Mouse (Mus musculus) lung, postnatal 10 days (tissue): Measurements from ENCODE around the gene Smarcd1.
A peak's percentile ranks its signal among the peaks of the same experiment; 100 is the strongest.
"Not testable (repeated sequence)": the region's sequence is repeated elsewhere in the genome, so short reads cannot be mapped to it uniquely, and the experiment has no call there.

Experiments used
- DNase-seq: peaks from one replicate; pipeline ENCODE4 v3.0.0; 2021

Smarcd1 gene

DNA sequence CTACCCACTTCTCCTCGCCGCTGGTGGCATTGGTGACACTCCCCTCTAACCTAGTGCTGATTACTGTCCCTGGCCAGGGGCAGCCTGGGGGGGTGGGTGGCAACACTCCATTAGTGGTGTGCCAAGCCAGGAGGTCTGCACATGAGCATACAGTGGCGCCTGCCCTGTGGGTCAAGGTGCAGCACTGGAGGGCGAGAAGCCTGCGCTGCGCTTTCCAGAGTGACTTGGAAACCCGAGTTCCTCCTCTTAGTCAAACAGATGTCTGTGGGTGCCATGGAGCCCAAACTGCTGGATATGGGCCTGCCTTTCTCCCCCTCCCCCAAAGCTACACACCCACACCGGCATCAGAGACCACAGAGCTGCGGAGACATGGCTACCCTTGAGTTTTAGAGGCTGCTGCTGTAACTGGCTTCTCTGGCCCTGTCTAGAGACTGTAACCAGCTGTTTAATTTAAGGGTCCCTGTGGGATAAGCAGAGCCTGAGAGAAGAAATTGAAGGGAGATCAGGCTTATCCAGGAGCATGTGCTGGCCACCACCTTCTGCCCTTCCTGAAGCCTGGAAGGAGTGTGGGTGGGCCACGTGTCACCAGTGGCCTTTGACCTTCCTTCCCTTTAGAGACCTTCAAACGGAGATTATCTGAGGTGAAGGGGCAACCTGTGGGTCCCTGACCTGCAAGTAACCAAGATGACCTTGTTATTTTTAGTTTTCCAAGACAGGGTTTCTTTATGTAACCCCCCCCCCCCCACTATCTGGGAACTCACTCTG is 14.2 kb downstream of the Smarcd1 start:
- DNase-seq: peak; percentile 49

DNA sequence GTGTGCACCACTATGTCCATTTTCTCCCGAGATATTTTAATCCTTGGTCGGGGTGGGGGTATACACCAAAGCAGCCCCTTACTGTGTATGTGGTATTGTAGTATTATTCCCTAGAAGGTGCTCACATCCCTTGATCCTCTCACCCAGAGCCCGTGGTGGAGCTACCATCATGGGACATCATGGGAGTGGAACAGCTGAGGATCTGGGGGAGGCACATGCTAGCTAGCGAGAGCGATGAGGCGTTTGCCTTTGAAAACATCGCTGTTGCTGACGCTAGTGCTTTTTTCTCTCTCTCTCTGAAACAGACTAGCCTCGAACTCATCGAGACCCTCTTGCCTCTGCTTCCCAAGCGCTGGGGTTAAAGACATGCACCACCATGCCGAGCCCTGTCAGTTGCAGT is 14.9 kb downstream of the Smarcd1 start:
- DNase-seq: no peak

DNA sequence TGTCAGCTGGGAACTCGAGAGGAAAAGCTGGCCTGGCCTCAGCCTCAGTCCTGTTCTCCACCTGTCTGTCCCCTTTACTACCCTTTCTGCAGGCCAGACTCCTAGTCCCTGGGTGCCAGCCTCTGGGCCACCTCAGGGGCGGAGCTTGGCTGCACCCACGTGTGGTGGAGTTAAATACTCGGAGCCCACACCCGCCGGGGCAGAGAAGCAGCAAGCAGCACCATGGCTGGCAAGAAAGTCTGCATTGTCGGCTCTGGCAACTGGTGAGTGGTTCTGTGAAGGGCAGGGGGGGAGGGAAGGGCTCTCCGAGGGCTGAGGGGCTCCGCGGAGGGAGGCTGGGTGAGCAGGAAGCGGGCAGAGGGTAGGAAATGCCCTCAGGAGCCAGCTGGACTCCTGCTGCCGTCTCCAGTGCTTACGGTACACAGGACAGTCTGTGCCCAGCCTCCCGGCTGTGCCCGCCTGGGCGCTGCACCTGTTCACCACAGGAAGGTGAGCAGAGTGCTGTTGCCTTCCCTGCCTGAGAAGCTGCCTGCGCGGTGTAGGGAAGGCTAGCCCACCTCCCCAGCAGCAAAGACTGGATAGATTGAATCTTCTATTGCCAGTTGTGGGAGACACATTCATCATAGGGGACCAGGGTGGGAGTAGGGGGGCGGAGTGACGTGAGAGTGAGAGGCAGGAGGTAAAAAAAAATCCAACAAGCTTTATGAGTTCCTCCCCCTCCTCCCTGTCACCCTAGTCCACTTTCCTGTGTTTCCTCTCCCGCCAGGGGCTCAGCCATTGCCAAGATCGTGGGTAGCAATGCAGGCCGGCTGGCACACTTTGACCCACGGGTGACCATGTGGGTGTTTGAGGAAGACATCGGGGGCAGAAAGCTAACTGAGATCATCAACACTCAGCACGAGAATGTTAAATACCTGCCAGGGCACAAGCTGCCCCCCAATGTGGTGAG is 15.7 kb downstream of the Smarcd1 start, which contains the start of gene Gpd1:
Gpd1 (plus strand) TSS at position 130 of the 949 bp plus-strand sequence.
- peak; percentile 61 for DNase-seq

DNA sequence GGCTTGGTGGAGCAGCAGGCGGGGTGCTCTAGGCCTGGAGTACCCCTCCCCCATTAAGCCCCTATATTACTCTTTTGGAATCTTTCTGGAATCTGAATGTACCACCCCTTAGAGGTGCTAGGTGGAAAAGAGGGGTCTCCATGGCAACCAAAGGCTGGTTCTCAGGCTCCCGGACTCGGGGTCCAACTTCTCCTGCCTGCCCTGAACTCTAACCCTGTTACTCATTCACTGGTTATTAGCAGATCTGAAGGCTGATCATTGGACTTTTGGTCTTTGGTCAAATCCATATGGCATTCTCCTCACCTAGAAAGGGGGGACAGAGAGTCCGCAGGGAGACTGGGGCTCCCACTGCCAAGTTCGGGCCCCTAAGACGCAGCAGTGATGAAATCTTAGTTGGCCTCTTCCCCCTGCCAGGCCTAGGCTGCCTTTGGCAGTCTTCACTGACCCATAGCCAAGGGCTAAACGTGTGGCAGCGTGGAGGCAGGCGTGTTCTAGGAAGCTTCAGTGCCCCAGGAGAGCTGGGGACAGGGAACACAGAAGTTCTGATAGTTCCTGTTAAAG is 16.6 kb downstream of the Smarcd1 start:
- DNase-seq: no peak

DNA sequence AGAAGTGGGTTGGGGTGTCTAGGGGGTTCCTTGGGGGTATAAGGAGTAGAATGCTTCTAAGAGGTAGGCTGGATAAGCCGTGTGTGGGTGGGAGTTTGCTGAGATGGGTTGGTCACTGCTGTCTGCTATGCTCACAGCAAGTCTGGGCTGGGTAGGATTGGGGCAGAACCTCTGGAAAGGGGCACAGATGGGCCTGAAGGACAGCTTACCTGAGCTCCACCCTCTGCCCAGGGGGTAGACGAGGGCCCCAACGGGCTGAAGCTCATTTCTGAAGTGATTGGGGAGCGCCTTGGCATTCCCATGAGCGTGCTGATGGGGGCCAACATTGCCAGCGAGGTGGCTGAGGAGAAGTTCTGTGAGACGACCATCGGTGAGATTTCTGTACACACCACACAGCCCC is 17.9 kb downstream of the Smarcd1 start:
- no peak for DNase-seq

DNA sequence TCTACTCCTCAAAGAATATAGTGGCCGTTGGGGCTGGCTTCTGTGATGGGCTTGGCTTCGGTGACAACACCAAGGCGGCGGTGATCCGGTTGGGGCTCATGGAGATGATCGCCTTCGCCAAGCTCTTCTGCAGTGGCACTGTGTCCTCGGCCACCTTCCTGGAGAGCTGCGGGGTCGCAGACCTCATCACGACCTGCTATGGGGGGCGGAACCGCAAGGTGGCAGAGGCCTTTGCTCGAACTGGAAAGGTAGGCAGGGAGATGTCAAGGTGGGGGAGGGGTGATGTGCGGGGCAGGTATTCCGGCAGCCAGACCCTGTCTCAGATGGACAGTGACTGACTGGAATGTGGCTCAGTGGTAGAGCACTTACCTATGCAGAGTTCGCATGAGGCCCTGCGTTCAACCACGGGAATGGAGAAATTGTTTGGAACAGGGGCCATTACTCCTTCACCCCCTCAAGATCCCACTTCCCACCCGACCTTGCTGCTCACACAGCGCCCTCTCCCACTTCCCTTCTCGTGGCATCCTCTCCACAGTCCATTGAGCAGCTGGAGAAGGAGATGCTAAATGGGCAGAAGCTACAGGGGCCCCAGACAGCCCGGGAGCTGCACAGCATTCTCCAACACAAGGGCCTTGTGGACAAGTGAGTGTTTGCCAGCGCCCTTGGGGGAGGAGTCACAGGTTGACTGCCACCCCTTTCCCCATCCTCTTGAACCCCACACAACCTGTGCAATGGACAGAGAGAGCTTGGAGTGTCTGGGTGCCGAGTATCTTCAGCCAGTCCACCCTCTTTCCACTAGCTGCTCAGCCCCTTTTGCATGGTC is 20.2 kb downstream of the Smarcd1 start:
- no peak for DNase-seq

DNA sequence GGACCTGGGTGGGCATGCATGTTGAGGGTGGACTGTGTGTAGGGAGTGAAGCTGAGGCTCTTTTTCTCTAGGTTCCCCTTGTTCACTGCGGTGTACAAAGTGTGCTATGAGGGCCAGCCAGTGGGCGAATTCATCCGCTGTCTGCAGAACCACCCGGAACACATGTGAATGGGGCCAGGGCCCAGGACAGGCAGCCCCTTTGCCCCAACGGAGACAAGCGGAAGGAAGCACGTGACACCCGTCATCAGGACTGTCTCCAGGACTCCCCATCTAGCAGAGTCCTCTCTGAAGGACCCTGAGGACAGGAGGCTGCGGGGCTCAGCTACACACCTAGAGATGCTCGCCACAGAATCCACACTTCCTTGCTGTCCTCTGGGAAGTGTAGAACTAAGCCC is 21.2 kb downstream of the Smarcd1 start:
- DNase-seq: no peak

DNA sequence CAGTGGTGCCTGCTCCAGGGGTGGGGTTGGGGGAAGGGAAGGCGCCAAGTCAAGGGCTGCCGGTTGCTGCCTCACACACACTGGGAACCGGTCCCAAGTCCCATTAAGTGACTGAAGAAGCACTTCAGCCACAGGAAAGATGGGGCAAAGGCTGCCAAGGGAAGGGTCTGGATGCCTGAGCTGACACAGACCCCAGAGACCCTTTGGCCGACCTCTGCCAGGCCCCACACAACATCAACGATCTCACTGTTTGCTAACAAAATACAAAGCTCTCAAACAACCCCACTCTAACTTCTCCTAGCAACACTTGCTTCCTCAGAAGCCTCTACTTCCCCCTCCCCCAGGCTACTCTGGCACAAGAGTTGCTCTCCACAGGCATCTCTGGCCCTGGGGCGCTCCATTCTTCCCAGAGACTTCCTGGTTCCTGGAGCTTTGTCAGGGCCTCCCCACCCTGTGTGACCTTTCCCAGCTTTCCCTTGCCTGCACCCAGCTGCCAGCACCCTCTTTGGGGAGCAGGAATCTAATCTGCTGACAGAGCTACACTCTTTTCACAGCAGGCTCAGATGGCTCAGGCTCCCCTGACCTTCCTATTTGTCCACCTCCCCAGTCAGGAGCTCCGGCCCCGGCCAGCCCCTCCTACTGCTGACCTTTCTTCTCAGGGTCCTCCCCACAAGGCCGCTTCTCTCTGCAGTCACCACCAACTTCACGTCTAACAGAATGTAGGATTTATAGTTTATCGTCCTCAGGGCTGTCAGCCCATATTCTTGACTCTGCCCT is 21.8 kb downstream of the Smarcd1 start:
- DNase-seq: peak; percentile 89

DNA sequence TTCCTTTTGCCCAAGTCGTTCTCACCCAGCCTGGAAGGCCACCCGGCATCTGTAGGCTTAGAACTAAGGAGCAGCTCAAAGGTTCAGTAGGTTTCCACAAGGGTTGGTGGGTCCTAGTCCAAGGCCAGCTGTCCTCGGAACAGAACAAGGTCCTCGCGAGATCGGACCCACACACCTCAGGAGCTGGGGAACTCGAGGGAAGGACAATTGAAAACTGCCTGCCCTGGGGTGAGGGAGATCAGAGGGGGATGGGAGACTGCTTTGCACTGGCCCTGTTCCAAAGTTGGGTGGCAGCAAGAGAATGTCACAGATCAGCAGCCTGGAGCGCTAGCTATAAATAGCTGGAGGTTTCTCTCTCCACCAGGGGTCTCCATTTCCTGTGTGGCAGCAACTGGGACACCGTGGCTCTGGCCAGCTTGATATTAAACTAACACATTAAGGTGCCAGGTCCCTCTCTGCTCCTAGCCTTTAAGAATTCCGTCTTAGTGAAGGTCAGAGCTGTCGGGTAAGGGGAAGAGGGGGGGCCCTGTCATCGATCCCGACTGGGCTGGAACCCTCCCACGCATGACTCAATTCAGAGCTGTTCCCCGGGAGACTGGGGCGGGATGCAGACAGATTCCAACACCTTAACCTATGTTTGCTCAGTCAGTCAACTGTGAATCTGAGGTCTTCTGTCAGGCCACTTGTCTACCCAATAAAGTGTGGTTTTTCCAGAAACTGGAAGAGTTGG is 22.5 kb downstream of the Smarcd1 start:
- peak; percentile 91 for DNase-seq

DNA sequence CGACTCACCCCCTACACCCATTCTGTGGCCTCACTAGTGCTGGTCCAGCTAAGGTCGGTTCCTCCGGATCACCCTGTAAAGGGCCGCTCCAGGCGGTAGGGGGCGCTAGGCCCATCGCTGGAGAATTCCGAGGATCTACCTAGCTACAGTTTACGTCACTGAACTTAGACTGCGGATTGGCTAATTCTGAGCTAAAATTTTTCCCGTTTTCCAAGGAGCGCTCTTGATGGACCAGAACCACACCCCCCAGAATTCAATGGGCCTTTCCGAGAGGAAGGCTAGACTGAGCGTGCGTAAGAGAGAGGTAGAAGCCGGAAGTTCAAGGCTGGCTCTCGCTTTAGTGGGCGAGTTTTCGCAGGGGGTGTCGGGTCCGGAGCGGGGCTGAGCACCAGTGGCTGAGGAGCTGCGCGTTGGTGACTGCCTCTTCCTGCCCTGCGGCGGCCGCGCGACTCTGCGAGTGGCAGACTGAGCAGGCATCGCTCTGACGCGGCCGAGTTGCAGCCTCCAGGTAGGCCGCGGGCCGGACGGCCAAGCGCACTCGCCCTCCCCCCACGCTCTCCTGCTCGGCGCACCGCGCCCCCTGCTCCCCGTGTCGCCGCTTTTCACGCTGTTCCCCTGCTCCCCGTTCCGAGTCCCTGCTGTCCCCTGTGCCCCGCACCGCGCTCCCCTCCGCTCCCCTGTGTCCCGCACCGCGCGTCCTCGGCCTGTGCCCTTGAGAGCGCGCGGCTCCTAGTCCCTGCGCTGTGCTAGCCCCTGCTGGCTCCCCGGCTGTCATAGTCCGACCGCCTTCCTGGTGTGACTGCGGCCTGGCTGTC is 23.6 kb downstream of the Smarcd1 start, which contains the start of gene Cox14:
Cox14 (plus strand) TSS at position 278 of the 815 bp plus-strand sequence.
- peak; percentile 97 for DNase-seq

DNA sequence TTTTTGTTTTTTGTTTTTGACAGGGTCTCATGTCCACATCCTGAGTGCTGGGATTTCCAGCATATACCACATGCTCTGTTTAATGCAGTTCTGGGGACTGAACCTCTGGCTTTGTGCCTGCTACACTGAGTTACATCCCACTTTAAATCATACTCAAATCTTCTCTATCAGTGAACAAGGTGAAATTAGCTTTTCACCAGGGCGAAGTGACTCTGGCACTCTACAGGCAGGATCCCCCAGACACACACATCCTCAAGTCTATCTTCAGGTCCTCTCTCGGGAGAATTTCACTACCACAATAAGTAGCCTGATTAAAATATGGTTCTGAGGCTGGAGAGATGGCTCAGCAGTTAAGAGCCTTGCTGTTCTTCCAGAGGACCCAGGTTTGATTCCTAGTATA is 24.6 kb downstream of the Smarcd1 start:
- no peak for DNase-seq

DNA sequence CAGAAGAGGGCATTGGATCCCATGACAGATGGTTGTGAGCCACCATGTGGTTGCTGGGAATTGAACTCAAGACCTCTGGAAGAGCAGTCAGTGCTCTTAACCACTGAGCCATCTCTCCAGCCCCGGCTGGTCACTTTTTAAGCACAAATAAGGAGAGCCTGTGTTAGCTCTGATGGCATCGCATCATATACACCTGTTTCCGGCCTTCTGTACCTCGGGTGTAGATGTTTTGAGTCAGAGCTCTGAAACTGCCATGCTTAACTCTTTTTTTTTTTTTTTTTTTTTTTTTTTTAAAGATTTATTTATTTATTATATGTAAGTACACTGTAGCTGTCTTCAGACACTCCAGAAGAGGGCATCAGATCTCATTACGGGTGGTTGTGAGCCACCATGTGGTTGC is 25.1 kb downstream of the Smarcd1 start:
- not testable (repeated sequence) for DNase-seq

DNA sequence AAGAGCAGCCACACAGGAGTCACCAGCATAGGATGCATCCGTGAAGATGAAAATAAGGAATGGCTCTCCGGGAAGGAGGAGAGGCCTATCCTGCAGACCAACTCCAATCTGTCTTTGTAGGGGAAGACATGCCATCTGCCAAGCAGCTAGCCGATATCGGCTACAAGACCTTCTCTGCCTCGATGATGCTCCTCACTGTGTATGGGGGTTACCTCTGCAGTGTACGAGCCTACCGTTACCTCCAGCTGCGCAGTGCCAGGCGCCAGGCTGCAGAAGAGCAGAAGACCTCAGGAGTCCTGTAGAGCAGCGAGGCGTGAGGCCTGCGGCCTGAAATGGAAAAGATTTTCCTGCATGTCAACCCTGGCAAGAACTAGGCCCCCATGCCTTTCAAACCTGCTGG is 25.6 kb downstream of the Smarcd1 start:
- DNase-seq: no peak

DNA sequence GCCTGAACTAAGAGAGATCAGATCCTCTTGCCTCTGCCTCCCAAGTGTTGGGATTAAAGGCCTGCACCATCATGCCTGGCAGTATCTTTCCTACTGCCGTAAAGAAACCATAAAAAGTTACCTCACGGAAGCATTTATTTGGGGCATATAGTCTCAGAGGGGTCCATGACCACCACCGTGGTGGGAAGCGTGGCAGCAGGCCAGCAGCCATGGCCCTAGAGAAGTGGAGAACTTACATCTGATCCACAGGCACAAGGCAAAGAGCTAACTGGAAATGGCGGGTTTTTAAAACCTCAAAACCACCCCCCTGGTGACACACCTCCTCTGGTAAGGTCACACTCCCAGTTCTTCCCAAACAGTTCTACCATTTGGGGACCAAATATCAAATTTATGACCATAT is 26.3 kb downstream of the Smarcd1 start:
- DNase-seq: no peak

DNA sequence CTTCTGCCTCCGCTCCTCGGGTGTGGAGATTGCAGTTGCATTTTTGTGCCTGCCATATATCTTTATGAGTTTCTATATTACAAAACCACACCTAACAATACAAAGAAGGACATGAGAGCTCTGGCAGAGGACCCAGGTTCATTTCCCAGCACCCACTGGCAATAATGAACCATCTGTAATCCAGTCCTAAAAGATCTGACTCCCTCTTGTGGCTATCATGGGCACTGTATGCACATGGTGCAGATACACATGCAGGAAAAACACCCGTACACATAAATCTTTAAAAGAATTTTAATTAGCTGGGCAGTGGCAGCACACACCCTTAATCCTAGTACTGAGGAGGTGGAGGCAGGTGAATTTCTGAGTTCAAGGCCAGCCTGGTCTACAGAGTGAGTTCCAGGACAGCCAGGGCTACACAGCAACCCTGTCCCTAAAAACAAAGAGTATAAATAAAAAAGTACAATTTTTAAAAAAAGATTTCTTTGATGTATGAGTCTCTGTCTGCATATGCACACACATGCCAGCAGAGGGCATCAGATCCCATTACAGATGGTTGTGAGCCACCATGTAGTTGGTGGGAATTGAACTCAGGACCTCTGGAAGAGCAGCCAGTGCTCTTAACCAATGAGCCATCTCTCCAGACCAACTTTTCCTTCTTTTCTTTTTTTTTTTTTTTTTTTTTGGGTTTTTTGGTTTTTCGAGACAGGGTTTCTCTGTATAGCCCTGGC is 27.3 kb downstream of the Smarcd1 start:
- no peak for DNase-seq

DNA sequence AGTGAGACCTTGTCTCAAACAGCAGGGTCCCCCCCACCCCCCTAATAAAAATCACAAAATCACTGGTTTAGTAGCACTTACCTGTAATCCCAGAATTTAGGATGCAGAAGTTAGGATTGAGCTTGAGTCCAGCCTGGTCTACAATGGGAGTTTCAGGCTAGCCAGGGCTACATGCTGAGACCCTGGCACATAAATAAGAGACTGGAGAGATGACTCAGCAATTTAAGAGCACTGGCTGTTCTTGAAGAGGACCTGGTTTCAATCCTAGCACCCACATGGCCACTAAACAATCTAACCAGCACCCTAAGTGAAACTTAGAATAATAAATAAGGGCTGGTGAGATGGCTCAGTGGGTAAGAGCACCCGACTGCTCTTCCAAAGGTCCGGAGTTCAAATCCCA is 29.2 kb downstream of the Smarcd1 start:
- DNase-seq: no peak

DNA sequence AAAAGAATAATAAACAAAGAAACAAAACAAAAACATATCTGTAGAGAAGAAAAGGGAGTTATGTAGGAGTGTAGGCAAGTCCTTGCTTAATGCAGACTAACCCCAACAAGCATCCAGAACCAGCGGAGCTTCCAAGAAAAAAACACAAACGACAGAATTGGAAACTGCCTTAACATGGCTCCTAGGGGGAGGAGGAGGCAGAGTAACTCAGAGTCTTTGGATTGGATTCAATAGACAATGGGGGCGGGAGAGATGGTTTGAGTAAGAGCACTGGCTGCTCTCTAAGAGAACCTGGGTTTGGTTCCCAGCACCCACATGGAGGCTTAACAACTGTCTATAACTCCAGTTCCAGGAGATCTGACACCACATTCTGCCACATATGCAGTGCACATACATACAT is 29.7 kb downstream of the Smarcd1 start:
- no peak for DNase-seq

DNA sequence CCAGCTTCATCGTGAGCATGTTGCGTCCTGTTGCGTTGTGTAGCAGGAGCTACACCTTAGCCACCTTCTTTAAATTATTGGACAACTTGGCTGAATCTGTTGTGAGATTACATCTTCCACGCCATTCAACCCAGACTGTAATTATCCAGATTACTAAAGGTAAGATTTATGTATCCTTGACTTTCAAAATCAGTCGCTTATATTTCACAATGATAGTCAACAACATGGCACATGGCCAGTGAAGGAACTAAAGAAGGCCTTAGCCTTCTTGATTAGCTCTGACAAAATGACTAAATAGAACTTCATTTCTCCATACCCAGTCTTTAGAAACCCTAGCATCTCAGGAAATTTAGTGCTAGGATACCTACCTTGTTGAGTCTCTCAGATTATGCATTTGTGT is 31.3 kb downstream of the Smarcd1 start:
- no peak for DNase-seq

DNA sequence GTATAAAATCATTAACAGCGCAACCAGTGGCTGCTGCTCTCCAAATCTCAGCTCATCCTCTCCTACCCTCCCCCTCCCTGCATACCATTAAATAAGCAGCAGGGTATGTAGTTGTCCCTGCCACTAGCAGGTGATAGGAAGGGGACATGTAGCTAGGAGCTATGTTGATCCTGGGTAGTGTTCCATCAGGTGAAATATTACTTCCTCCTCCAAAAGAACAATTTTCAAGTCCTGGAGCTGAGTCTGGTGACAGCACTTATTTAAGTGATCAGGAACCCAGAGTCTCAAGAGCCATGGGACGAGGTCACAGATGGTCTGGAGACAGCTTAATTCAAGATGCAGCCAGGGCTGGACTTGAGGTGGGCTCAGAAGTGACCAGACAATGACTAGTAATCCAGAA is 33.7 kb downstream of the Smarcd1 start:
- peak; percentile 100 for DNase-seq
